Mouse (Mus musculus): ENCODE results near the gene Bdh2. TPM values are rescaled to one million over a fixed set of nuclear protein-coding genes. Genes with fewer than 3 reads are reported as not detected.

Bdh2 gene
- polyA plus RNA-seq, 1 experiment from 2014 or later: 147 TPM

DNA sequence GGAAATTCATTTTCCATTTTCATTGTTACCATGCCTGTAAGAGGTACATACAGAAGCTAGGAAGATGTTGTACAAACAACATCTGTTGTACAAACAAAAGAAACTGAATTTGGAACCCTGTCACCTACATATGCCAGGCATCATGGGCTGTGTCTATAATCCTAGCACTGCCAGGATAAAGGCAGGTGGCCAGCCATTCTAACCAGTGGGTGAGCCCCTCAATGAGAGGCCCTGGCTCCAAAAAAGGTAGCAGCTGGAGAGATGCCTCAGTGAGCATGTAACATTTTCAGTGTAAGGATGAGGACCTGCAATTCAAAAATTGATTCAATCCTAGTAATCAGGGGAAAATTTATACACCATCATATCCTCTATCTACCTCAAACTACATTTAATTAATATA is 68.0 kb downstream of the Bdh2 start:
- in situ Hi-C loops (cut with MboI; ENCODE audit: low pct_unique_long_range_greater_than_20kb): no loop called here
- DNase-seq (ENCODE audit: low read depth, low spot score) (no peak), ATAC-seq (no peak)
- no peak for TF ChIP-seq CTCF (IDR thresholded peaks at IDR 0.05)
- no peaks in the 10 kb centered on the region for H3K27me3 ChIP-seq
- CTCF ChIA-PET: interaction anchor here (2.3 kb wide), 1 partner anchor 13 kb away, joined by 11 read pairs; no protein-coding TSS in a partner anchor
- POLR2A ChIA-PET: no interaction called here

- no peaks in the 10 kb centered on the region for H3K27me3 ChIP-seq
- in situ Hi-C loops (cut with MboI; ENCODE audit: low pct_unique_long_range_greater_than_20kb): no loop called here
- TF ChIP-seq CTCF (IDR thresholded peaks at IDR 0.05): no peak
- ATAC-seq (no peak), DNase-seq (ENCODE audit: low read depth, low spot score) (no peak)
- ChIA-PET POLR2A (no interaction called here), CTCF (interaction anchor here (1.2 to 1.7 kb wide), 3 partner anchors 10 to 51 kb away, joined by 3 to 4 read pairs (median 4); no protein-coding TSS in a partner anchor)
Measured at GRCm38 (mm10) chr3:135351857-135352256, 70.8 kb downstream of the Bdh2 start.

Other genes with a start within 250 kb of the Bdh2 start
- 35.6 TPM for gene Cenpe, start 68.7 kb upstream of the Bdh2 start, polyA plus RNA-seq (2021)
- not detected for gene Slc9b2, start 26.5 kb downstream of the Bdh2 start, polyA plus RNA-seq (2021)
- gene Slc9b1, start 66.8 kb downstream of the Bdh2 start, polyA plus RNA-seq (2021): not detected
- gene Cisd2, start 142.7 kb downstream of the Bdh2 start, polyA plus RNA-seq (2021): 37.6 TPM
- gene Ube2d3, start 156.9 kb downstream of the Bdh2 start, polyA plus RNA-seq (2021): 431 TPM
- gene Manba, start 204.4 kb downstream of the Bdh2 start, polyA plus RNA-seq (2021): 177 TPM